Mouse (Mus musculus): ENCODE measurements around the gene Eloa.

The Eloa gene

DNA sequence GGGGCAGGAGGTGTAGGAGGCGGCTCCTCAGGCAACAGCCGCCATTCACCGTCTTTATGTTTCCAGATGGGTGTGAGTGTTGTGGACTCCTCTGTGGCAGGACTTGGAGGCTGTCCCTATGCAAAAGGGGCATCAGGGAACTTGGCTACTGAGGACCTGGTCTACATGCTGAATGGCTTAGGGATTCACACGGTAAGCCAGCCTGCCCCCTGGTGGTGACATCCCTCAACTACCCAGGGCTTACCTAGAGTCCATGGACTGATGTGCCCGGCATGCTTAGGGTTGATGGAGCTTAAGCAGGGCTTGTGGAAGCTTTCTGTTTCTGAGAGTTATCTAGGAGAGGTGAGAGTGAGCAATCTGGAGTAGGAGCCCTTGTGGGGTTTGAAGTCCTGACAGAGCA is 60.8 kb downstream of the Eloa start:
- peak; percentile 73 to 92 for DNase-seq (ENCODE audit: inconsistent age in 2 of 2, low spot score in 1 of 2)

- peak in 1 of 2 experiments; percentile 58 for DNase-seq (ENCODE audit: inconsistent age in 2 of 2, low spot score in 1 of 2)
Measured at GRCm38 (mm10) chr4:135958354-135958753, 63.2 kb downstream of the Eloa start.

DNA sequence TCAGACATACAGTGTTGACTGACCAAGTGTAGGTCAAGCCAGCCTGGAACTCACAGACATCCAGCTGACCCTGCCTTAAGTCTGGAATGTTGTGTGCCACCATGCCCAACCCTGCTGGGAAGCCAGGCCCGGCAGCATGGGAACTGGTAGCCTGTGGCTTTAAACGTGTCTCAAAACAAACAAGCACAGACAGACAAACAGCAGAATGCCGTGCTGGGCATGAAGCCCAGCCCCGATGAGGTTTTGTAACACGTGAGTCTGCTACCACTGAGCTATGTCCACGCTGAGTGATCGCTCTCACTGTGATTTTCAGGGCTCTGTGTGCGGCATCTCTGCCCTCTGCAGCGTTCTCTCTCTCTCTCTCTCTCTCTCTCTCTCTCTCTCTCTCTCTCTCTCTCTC is 65.7 kb downstream of the Eloa start:
- peak in 1 of 2 experiments; percentile 40 for DNase-seq (ENCODE audit: inconsistent age in 2 of 2, low spot score in 1 of 2)

DNA sequence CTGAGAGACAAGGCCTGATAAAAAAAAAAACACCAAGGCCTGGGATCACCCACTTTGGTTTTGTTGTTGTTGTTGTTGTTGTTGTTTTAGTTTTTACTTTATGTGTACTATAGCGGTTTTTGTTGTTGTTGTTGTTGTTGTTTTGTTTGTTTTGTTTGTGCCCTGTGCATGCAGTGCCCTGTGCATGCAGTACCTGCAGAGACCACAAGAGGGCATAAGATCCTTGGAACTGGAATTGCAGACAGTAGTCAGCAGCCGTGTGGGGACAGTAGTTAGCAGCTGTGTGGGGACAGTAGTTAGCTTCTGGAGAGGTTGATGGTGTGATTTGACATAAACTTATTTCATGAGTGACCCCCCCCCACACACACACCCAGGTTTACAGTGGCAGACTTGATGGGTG is 67.3 kb downstream of the Eloa start:
- peak; percentile 58 to 90 for DNase-seq (ENCODE audit: inconsistent age in 2 of 2, low spot score in 1 of 2)

Measured in adrenal gland, adult (tissue).